Mouse (Mus musculus) neural tube, embryonic 15.5 days (tissue): ENCODE data around the gene Lpp. TPM values are rescaled to one million over a fixed set of nuclear protein-coding genes. Genes with fewer than 3 reads are reported as not detected.
"Not testable (repeated sequence)": the region's sequence is repeated elsewhere in the genome, so short reads cannot be mapped to it uniquely, and the experiment has no call there.

ENCODE experiments used
- ATAC-seq: fragments of 200-750 bp; cut with Nextera tagmentation; 2 replicates; pipeline ENCODE4 v1.8.0; 2017; ENCODE audit warnings: mild to moderate bottlenecking, moderate TSS enrichment, moderate library complexity; ENCODE audit not compliant: low FRiP score
- H3K27ac ChIP-seq: fragments of 300-500 bp; sonication (generic); replicated peaks from 2 replicates; pipeline ENCODE4 v1.5.1; 2015; ENCODE audit warnings: mild to moderate bottlenecking, inconsistent platforms
- H3K27me3 ChIP-seq: fragments of 300-500 bp; sonication (generic); replicated peaks from 2 replicates; pipeline ENCODE4 v1.6.1; 2015; ENCODE audit warnings: inconsistent platforms
- H3K36me3 ChIP-seq: fragments of 300-500 bp; sonication (generic); 2 replicates; pipeline ENCODE4 v1.6.1; 2015; ENCODE audit warnings: inconsistent platforms
- H3K4me1 ChIP-seq: fragments of 300-500 bp; sonication (generic); 2 replicates; pipeline ENCODE4 v1.6.1; 2015; ENCODE audit warnings: inconsistent platforms
- H3K4me2 ChIP-seq: fragments of 300-500 bp; sonication (generic); 2 replicates; pipeline ENCODE4 v1.6.1; 2015; ENCODE audit warnings: inconsistent platforms, mild to moderate bottlenecking, moderate library complexity
- H3K4me3 ChIP-seq: fragments of 300-500 bp; sonication (generic); replicated peaks from 2 replicates; pipeline ENCODE4 v1.5.1; 2015; ENCODE audit warnings: mild to moderate bottlenecking, inconsistent platforms
- H3K9ac ChIP-seq: fragments of 300-500 bp; sonication (generic); replicated peaks from 2 replicates; pipeline ENCODE4 v1.6.1; 2015; ENCODE audit warnings: mild to moderate bottlenecking, inconsistent platforms
- H3K9me3 ChIP-seq: fragments of 300-500 bp; sonication (generic); replicated peaks from 2 replicates; pipeline ENCODE4 v1.6.1; 2016; ENCODE audit warnings: inconsistent platforms
- WGBS: fragments of 180-500 bp; shearing (Covaris S2); methylation state at CpG from one replicate; pipeline ENCODE4 v1.1.7; 2015; ENCODE audit warnings: mixed read lengths; 5-methylcytosine and 5-hydroxymethylcytosine counted together
- polyA plus RNA-seq: library from polyadenylated mRNA; unstranded; fragments of >200 nt; fragmentation: Nextera tagmentation; extraction: Ambion mirVana; gene quantifications from 2 replicates; pipeline ENCODE4 v1.2.1, GENCODE M21; 2015

Gene Lpp
- polyA plus RNA-seq, 1 experiment from 2014 or later, result 10.6 TPM

DNA sequence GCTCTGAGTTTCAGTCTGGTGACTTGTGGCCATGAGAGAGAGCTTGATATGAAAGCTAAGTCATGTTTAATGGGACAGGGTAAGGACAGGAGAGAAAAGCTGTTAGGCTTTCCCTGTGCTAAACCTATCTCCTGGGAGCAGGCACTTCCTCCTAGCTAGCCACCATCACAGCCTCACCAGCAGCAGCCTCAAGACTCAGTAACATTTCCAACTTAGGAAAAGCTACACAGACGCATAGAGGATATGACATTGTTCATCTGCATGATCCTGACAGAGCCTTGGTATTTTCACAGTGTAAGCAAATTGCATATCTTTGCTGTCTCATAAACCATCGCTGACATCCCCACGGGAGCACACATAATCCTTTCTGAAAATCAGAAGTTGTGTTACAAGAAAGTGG is 598.7 kb downstream of the Lpp start:
- Histone ChIP-seq H3K9ac (no peak overlapping the region), H3K36me3 (no peaks in the 10 kb centered on the region), H3K27ac (no peak overlapping the region), H3K4me3 (no peak overlapping the region), H3K4me2 (no peak overlapping the region), H3K9me3 (no peaks in the 10 kb centered on the region), H3K4me1 (no peaks in the 10 kb centered on the region), H3K27me3 (no peaks in the 10 kb centered on the region)
- no peak for ATAC-seq
- WGBS, result 74% methylated on average over 3 of the region's 3 CpGs

DNA sequence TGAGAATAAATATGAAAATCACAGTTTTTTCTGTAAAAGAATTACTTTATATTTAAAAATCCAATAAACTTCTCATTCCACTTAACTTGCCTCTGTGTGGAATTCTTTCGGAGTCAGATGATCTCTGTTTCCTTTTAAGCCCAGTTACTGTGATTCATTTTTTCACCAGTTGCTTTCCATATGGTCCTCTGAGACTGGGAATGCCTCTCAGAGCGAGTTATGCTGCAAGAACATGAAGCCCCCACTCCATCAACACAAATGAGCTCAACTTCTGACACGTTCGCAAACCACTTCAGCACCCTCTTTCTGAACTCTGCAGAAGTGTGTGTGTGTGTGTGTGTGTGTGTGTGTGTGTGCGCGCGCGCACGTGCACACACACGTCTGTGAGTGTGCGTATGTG is 599.2 kb downstream of the Lpp start:
- Histone ChIP-seq H3K4me2 (no peak overlapping the region), H3K4me1 (no peaks in the 10 kb centered on the region), H3K27ac (no peak overlapping the region), H3K36me3 (no peaks in the 10 kb centered on the region), H3K4me3 (no peak overlapping the region), H3K9ac (no peak overlapping the region), H3K9me3 (no peaks in the 10 kb centered on the region), H3K27me3 (no peaks in the 10 kb centered on the region)
- WGBS, result 95% methylated on average over 11 of the region's 11 CpGs
- no peak for ATAC-seq

DNA sequence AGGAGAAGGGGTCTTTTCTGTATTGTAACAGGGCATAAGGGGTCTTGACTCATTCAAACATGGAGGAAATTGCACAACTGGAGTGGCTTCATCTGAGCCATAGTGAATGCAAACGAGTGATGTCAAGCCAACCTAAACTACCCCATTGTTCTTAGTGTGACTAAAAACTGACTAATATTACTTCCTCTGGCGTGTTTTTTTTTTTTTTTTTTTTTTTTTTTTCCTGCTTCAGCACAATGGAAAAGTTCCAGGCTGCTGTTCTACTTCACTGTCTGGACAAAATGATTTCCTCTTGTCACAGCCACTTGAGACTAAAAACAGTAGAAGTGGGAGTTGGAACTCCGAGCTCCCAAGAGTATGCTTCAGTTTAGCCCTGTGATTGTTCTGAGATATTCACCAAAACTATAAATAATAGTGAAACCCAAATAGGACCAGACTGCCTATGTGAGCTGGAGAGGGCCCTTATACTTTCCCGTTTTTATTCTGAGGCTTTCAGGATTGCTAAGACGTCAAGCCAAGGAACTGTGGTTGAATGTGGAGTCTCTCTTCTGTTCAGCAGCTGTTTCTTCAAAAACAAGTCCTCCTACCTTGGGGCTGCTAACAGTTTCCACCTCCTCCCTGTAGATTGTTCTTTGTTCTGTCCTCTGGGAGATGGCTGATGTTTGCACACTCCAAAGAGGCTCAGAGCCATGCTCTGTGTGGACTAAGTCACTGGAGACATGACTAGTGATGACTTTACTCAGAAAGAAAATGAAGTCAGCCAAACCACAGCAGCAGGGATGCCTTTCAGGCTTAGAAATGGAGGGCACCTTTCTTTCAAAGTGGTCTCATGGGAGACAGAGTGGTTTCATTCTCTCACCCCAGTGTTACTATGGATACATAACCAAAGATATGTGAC is 617.9 kb downstream of the Lpp start:
- H3K27ac ChIP-seq, result no peak overlapping the region
- no peak overlapping the region for H3K4me3 ChIP-seq
- peaks cover 4% of the 10 kb centered on the region; the same call in 1 of the 2 replicates for H3K4me1 ChIP-seq
- no peak for ATAC-seq
- H3K4me2 ChIP-seq, result no peak overlapping the region
- no peaks in the 10 kb centered on the region for H3K9me3 ChIP-seq
- no peaks in the 10 kb centered on the region for H3K27me3 ChIP-seq
- WGBS, result 88% methylated on average over 5 of the region's 5 CpGs
- H3K9ac ChIP-seq, result no peak overlapping the region
- no peaks in the 10 kb centered on the region for H3K36me3 ChIP-seq

DNA sequence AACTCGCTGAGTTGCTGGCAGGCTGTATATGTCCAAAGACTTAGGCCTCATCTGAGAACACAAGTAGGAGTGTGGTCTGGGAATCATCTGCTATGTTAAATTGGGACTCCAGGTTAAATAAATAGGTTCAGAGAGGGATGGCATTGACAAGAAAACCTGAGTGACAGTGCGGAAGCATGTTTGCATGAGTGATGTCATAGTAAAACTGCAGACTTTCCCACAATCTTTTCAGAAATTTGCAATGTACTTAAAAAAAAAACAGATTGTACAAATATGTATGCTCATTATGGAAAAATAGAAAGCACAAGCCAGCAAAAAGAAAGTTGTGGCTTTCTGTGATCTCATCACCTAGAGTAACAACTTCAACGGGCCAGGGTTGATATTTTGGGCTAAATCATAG is 619.6 kb downstream of the Lpp start:
- Histone ChIP-seq H3K27me3 (no peaks in the 10 kb centered on the region), H3K27ac (no peak overlapping the region), H3K9me3 (no peaks in the 10 kb centered on the region), H3K9ac (no peak overlapping the region), H3K4me2 (no peak overlapping the region), H3K4me1 (peaks cover 9% of the 10 kb centered on the region; the same call in 1 of the 2 replicates), H3K4me3 (no peak overlapping the region), H3K36me3 (no peaks in the 10 kb centered on the region)
- WGBS, result 94% methylated on average over 3 of the region's 3 CpGs
- no peak for ATAC-seq

DNA sequence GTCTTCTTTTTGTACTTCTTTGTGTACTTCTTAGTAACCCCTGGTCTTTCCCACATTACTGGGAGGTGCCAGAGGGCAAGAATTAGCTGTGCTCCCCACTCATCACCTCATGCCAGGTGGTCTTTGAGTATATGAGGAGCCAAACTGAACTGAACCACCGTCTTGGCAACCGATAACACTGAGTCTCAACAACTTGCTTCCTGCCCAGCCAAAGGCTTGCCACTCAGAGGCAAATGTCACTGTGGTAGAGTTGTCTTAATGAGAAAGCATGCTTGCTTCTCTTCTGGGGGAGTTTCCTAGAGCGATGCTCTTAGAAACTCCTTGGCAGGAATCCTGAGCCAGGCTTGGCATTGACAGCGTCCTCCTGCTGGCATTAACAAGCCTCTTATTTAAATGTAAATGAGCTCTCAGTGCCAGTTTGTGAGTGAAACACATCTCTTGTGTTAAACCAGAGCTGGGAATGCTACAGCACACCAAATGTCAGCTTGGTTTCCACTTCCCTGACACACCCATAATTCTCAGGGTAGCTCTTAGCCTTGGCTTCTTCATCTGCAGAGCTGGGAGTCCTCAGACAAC is 623.0 kb downstream of the Lpp start:
- H3K9me3 ChIP-seq, result no peaks in the 10 kb centered on the region
- H3K36me3 ChIP-seq, result no peaks in the 10 kb centered on the region
- H3K4me2 ChIP-seq, result no peak overlapping the region
- peak; percentile 91 for ATAC-seq
- H3K4me1 ChIP-seq, result peaks cover 9% of the 10 kb centered on the region; the same call in 1 of the 2 replicates
- 30% methylated on average over 4 of the region's 4 CpGs for WGBS
- H3K27ac ChIP-seq, result peak overlapping the region; percentile 39; the same call in 1 of the 2 replicates
- H3K27me3 ChIP-seq, result no peaks in the 10 kb centered on the region
- no peak overlapping the region for H3K4me3 ChIP-seq
- no peak overlapping the region for H3K9ac ChIP-seq

DNA sequence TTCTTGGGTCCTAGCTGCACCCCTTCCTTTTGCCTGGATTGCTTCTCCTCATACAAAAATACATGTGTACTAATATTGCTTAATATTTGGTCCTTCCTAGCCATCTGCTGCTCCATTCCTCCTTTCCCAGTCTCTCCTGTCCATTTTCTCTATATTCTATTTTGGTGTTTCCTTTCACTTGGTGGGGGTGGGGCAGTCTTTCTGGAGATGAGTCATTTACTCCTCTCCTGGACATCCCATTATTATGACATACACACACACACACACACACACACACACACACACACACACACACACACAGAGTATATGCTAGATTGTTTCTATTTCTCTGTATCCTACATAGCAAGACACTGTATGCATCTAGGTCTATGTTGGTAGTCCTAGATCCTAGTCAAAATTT is 623.7 kb downstream of the Lpp start:
- no peaks in the 10 kb centered on the region for H3K27me3 ChIP-seq
- no peaks in the 10 kb centered on the region for H3K36me3 ChIP-seq
- no peak for ATAC-seq
- no peak overlapping the region for H3K9ac ChIP-seq
- no peak overlapping the region for H3K4me3 ChIP-seq
- H3K4me1 ChIP-seq, result peaks cover 9% of the 10 kb centered on the region; the same call in 1 of the 2 replicates
- H3K9me3 ChIP-seq, result no peaks in the 10 kb centered on the region
- H3K27ac ChIP-seq, result peak overlapping the region; percentile 39; the same call in 1 of the 2 replicates
- no peak overlapping the region for H3K4me2 ChIP-seq

DNA sequence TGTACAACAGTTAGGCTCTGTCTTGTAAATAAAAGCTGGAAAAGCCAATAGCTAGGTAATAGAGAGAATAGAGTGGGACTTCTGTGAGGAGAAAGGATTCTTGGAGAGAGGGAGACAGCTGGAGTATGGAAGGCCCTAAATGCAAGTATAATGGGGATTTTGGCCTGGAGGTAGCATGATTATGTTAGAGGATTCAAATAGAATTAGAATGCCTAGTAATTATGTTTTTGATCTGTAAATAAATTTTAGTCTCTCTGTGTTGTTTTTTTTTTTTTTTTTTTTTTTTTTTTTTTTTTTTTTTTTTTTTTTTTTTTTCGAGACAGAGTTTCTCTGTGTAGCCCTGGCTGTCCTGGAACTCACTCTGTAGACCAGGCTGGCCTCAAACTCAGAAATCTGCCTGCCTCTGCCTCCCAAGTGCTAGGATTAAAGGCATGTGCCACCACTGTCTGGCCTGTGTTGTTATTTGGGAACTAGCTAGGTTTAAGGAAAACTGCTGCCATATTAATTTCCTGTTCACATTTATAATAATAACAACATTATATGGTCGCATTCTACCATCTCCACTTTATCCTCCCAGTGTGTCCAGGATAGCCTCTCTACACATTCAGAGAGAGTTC is 628.5 kb downstream of the Lpp start:
- not testable (repeated sequence) for ATAC-seq, H3K27me3 ChIP-seq
- 65% methylated on average over 2 of the region's 2 CpGs for WGBS

DNA sequence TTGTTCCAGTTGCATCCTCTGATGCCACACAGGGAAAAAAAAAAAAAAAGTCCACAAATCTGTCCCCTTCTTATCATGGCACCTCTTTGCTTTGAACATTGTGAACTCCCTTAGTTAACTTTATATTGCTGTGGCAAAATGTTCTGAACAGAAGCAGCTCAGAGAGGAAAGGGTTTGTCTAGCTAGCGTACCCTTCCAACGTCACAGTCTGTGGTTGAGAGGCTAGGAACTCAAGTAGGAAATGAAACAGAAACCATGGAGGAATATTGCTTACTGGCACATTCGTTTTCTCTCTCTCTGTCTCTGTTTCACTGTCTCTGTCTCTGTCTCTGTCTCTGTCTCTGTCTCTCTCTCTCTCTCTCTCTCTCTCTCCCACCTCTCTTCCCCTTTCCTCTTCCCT is 631.3 kb downstream of the Lpp start:
- no peak overlapping the region for H3K9ac ChIP-seq
- no peaks in the 10 kb centered on the region for H3K27me3 ChIP-seq
- no peak overlapping the region for H3K4me2 ChIP-seq
- no peak overlapping the region for H3K4me3 ChIP-seq
- no peaks in the 10 kb centered on the region for H3K36me3 ChIP-seq
- no peak overlapping the region for H3K27ac ChIP-seq
- H3K9me3 ChIP-seq, result no peaks in the 10 kb centered on the region
- no peaks in the 10 kb centered on the region for H3K4me1 ChIP-seq
- ATAC-seq, result no peak
- 97% methylated on average over 3 of the region's 3 CpGs for WGBS

More for the DNA sequence above, 628.5 kb downstream of the Lpp start:
- H3K9me3 ChIP-seq, H3K36me3 ChIP-seq, H3K4me2 ChIP-seq, H3K27ac ChIP-seq, H3K4me3 ChIP-seq, H3K9ac ChIP-seq, H3K4me1 ChIP-seq: not testable (repeated sequence)

DNA sequence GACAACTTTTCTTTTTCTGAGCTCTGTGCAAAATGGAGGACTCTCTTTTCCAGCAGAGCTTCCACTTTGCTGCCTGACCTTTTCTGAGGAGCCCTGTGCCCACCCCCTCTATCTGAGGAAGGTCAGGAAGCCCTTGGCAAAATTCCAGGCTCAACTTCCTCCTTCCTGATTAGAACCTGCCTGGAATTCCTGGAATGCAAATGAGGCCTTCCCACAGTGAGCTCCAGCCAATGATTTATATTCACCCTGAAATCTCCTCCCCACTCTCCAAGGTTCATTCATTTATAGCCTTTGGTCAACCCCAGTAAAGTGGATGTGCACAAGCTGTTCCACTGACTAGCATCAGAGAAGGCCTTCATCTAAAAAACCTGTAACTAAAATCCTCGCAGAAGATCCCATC is 632.9 kb downstream of the Lpp start:
- H3K27ac ChIP-seq, result no peak overlapping the region
- H3K4me1 ChIP-seq, result no peaks in the 10 kb centered on the region
- H3K9me3 ChIP-seq, result no peaks in the 10 kb centered on the region
- no peak for ATAC-seq
- no peak overlapping the region for H3K4me2 ChIP-seq
- H3K9ac ChIP-seq, result no peak overlapping the region
- 78% methylated on average over 1 of the region's 1 CpGs for WGBS
- H3K27me3 ChIP-seq, result no peaks in the 10 kb centered on the region
- H3K4me3 ChIP-seq, result no peak overlapping the region
- H3K36me3 ChIP-seq, result no peaks in the 10 kb centered on the region

DNA sequence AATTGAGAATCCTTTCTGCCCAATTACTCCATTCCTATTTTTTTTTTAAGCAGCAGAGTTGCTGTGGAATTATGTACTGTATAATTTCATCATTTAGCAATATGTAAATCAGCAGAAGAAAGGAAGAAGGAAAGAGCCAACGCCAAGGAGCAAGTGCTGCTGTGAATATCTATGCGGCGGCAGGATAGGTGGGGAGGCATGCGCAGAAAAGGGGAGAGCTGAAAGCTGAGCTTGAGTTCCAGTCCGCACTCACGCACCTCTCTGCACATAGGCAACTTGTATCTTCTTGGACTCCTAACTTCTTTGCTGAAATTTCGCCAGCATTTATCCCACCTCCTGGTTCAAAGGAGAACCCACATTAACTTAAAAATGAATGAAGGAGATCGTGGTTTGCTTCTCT is 636.2 kb downstream of the Lpp start:
- no peak overlapping the region for H3K27ac ChIP-seq

DNA sequence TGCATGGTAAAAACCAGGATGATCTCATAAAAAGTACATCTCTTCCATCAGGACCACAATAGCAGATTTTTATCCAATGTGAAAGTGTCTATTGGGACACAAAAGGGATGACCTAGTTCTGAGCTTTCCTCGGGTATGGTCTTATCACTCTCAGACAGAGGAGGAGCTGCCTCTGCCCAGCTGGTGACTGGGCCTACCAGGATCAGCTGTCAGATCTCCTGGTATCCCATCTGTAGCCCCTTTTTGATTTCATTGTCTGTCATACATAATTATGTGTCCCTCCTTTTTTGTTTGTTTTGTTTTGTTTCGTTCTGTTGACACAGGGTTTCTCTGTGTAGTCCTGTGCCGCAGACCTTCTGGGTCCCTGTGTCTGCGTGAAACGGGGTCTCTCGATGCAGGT is 644.1 kb downstream of the Lpp start:
- no peak overlapping the region for H3K9ac ChIP-seq
- H3K4me2 ChIP-seq, result no peak overlapping the region
- H3K36me3 ChIP-seq, result no peaks in the 10 kb centered on the region
- WGBS, result 89% methylated on average over 6 of the region's 6 CpGs
- H3K4me3 ChIP-seq, result no peak overlapping the region
- H3K9me3 ChIP-seq, result no peaks in the 10 kb centered on the region
- H3K27ac ChIP-seq, result no peak overlapping the region
- no peaks in the 10 kb centered on the region for H3K27me3 ChIP-seq
- no peak for ATAC-seq
- 0 out of 2 replicates have a peak, but pooled peaks cover 6% of the 10 kb centered on the region for H3K4me1 ChIP-seq

More for the DNA sequence above, 636.2 kb downstream of the Lpp start:
- no peak for ATAC-seq
- no peaks in the 10 kb centered on the region for H3K27me3 ChIP-seq
- no peaks in the 10 kb centered on the region for H3K9me3 ChIP-seq
- H3K9ac ChIP-seq, result no peak overlapping the region
- H3K4me2 ChIP-seq, result no peak overlapping the region
- H3K4me1 ChIP-seq, result no peaks in the 10 kb centered on the region
- no peaks in the 10 kb centered on the region for H3K36me3 ChIP-seq
- no peak overlapping the region for H3K4me3 ChIP-seq
- WGBS, result 86% methylated on average over 8 of the region's 8 CpGs

DNA sequence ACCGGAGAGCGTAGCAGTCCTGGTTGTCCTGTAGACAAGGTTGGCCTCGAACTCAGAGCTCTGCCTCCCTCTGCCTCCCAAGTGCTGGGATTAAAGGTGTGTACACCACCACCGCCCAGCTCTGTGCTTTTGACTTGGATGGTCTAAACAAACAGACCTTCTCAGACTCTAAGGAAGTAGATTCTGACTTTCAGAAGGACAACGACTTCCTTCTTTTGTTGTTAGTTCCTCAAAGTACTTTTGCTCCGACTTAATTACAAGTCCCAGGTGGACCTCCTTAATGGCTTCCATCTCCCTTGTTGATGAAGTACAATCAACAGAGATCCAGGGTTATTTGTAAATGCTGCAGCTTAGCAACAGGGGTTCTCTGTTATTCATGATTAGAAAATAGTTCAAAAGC is 645.2 kb downstream of the Lpp start:
- Histone ChIP-seq H3K9ac (no peak overlapping the region), H3K27me3 (no peaks in the 10 kb centered on the region), H3K4me3 (no peak overlapping the region), H3K27ac (no peak overlapping the region), H3K4me1 (peaks cover 11% of the 10 kb centered on the region; the same call in 1 of the 2 replicates), H3K36me3 (no peaks in the 10 kb centered on the region), H3K4me2 (no peak overlapping the region), H3K9me3 (no peaks in the 10 kb centered on the region)
- ATAC-seq, result no peak
- 89% methylated on average over 6 of the region's 6 CpGs for WGBS
